Mouse (Mus musculus) T-helper 1 cell (primary cell): ENCODE results near the gene Dram1.

Source experiments
- in situ Hi-C: fragments of 300-600 bp; cut with MboI, MseI; formaldehyde crosslinking; loops from one replicate; pipeline ENCODE4 v1.15.1; 2025; ENCODE audit warnings: high pct_unique_total_duplicates

Gene Dram1

DNA sequence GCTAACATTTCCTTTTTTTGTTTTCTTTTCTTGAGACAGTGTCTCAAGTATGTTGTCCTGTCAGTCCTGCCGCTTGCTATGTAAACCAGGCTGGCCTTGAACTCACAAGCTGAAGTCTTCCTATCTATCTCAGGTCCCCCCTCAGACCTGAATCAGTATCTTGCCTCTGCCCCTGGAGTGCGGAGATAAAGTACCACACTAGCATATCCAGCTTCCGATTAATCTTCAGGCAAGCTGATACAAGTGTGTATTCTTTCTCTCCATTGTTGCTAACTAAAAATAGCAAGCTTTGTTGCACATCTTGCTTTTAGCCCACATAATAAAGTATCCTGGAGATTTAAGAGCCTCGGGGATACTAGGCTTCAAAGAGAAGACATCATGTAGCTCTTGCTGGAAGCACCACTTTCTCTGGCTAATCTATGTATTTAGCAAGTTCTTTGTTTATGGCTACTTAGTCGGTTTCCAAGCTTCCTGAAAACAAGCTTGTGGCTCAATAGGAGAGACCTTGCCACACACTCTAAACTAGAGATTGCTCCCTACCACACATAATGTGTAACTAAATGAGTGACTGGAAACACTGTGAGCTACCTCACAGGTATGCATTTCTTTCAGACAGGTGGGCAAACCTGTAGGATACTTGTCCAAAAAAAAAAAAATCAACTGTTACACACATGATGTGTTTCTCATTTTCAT, 27.3 kb downstream of the Dram1 start:
- in situ Hi-C loops = loop anchor here (10.0 kb wide), 1 partner anchor 233 kb away; no protein-coding TSS in a partner anchor

DNA sequence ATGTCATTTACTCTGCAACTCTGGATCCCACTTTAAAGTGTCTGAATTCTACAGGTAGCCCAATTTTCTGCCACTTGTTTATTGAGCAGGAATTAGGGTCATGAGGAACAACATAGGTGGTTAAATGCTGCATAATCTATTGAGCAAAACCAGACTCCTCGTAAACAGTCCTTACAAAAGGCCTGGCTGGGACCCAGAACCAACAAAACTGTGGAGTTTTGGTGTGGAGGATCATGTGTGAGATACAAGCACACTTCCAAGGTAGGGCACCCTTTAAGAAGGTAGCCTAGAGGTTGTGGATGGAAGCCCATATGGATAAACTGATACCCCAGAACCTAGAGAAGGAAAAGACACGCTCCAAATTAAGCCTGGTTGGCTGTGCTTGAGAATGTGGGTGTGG, 28.2 kb downstream of the Dram1 start:
- in situ Hi-C loops = loop anchor here (10.0 kb wide), 1 partner anchor 234 kb away; no protein-coding TSS in a partner anchor

- in situ Hi-C loops = loop anchor here (10.0 kb wide), 1 partner anchor 235 kb away; no protein-coding TSS in a partner anchor
Measured at GRCm38 (mm10) chr10:88349800-88350199, 29.1 kb downstream of the Dram1 start.

DNA sequence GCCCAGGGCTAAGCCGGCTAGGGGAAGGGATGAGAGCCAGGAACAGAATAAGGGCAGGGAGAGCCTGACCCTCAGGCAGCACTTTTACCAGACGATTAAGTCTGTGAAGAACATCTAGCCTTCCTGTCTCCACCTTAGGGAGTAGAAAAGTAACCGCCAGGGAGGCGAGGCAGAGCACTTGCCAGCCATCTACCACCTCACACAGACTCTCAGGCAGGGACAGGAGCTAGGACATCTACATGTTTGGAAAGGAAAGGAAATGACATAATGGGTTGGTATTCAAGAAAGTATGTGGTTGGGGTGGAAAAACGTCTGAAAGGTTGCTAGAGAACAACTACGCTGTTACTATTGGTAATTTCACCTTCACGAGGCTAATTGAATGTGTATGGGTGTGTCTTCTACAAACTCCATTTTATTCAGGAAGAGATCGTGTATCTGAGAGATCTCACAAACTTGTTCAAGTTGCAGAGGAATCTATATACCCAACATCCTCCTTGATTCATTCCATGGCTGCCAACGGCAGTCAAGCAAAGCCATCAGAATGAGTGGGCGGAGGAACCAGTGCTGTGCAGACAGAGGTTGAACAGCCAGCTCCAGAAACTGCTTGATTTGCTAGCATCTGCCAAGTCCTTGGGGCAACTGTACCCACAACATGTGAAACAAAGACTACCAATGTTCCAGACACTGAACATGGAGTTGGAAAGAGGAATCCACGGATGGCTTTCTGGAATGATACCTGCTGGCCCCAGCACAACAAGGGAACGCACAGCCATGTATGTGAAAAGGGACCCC, 32.2 kb downstream of the Dram1 start:
- in situ Hi-C loops = no loop called here

DNA sequence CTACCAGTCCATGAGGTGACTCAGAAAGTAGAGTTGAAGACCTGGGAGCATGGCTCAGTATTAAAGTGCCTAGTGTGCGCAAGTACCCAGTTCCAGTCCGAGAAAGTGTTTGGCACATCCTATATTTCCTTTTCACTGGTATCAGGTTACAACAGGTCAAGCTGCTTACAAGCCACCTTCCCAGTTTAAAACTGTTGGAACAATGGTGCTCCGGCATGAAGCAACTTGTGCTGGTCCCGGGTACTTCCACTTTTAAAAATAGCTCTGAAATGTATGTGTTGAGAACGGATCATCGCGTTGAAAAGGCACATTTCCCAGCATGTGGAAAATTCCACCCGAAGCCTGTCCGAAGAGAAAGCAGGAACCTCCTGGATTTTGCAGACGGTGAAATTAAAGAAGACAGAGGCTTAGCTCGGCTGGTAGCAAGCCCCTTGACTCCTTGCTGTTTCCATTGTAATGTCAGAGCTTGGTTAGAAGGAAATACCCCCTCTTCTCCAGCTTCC, 32.9 kb downstream of the Dram1 start:
- in situ Hi-C loops = no loop called here

- in situ Hi-C loops = no loop called here
Measured at GRCm38 (mm10) chr10:88341368-88341767, 37.5 kb downstream of the Dram1 start.

GRCm38 (mm10) chr10:88340660-88341059, 38.2 kb downstream of the Dram1 start:
- in situ Hi-C loops = no loop called here

- in situ Hi-C loops = no loop called here
Measured at GRCm38 (mm10) chr10:88330695-88331094, 48.2 kb downstream of the Dram1 start.

DNA sequence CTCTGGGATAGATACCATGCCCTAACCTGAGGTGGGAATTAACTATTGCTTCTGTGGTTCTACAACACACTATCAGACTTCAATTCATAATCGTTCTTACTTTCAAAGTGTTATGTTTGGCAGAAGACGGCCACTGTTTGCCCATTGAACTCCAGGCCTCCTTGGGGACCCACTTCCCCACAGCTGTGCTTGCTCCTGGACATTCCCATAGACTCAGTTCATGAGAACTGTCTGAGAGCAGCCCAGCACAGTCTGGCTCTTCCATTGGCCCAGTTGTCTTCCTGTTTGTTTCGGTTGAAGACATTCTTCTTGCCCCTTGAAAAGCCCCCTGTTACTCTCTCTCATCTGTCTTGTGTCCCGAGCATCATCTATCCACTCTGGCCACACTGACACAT, 50.8 kb downstream of the Dram1 start:
- in situ Hi-C loops = loop anchor here (10.0 kb wide), 1 partner anchor 1303 kb away; no protein-coding TSS in a partner anchor

DNA sequence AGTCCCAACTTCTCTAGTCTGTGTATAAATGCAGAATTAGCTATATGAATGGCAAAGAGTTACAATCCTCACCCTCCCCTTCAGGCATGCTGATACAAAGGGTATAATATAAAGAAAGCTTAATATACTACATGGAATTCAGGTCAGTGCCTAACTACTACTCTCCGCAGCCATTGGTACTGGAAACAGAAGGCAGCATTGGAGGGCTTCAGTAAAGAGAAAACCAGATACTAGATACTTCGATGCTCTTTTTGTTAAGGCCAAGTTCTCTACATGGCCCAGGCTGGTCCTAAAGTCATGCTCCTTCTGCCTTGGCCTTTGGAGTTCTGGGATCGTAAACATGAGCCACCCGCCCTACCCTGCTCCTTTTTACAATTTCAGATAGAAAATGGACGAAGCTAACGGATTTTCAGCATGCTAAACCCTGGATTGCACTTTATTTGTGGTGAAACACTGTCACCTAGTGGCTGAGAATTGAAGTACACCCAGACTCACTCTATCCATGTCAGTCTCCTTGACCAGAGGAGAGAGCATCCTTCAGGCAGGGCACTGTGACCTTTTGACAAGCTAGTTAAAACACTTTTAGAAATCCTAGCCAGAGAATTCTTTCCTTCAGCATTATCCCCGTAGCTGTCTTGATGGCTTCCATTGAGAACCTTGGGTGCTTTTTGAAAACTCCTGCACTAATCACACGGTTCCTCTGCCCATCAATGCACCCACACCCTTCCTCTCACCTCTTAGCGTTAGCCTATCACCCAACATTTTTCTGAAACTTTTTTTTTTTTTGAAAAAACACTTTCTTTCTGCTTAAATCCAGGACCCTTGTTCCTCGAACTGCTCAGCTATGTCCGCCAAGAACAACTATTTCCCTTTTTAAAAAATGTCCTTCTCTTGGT, 51.5 kb downstream of the Dram1 start:
- in situ Hi-C loops = loop anchor here (10.0 kb wide), 1 partner anchor 1303 kb away; no protein-coding TSS in a partner anchor

DNA sequence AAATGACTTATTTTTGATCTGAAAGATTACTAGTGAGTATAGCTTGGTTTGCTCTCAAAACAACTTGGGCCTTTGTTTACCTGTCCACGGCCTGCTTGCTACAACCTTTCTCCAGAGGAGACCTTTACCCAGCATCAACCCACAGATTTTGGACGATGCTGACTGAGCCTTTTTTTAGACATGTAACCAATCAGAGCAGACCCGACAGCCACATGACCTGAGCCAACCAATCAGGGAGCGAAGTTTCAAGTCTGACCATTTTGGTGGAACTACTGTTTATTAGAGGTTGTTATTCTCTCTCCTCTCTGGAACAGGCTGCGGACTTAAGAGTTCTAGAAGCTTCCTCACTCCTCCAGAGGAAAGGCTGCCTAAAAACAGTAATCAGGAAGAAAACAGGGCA, 57.1 kb downstream of the Dram1 start:
- in situ Hi-C loops = loop anchor here (10.0 kb wide), 1 partner anchor 1297 kb away; no protein-coding TSS in a partner anchor

- in situ Hi-C loops = loop anchor here (10.0 kb wide), 1 partner anchor 1296 kb away; no protein-coding TSS in a partner anchor
Measured at GRCm38 (mm10) chr10:88320714-88321416, 58.0 kb downstream of the Dram1 start.

DNA sequence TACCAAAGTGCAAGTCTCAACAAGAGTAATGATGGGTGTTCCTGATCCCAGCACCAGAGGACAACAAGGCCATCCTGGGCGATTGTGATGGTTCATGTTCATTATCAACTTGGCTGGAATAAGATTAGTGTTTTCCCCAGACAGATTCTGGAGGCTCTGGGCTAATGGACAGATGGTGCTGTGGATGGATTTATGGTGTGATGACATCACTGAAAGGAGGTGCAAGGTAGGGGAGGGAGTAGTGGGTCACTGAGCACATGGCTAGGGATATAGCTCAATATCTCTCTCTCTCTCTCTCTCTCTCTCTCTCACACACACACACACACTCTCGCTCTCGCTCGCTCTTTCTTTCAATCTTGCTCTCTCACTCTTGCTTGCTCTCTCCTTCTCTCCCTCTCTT, 60.7 kb downstream of the Dram1 start:
- in situ Hi-C loops = no loop called here

GRCm38 (mm10) chr10:88317151-88317550, 61.7 kb downstream of the Dram1 start:
- in situ Hi-C loops = no loop called here

- in situ Hi-C loops = no loop called here
Measured at GRCm38 (mm10) chr10:88314841-88315240, 64.0 kb downstream of the Dram1 start.

DNA sequence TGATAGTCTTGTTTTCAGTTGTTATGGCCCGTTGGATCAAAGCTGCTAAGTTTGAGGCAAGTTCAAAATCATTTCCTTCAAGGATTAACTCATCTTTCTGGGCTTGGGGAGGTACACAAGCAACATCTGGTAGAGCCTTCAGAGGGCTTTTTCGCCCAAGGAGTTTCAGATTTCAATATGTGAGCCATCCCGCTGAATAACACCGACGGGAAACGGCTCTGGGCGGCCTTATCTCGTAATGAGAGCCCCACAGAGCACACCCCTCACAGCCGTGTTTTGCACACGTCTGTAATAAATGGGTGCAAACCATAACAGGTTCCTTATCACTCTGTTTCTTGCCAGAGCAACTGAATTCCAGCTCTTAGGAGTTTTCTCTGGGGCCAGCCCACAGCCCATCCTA, 69.0 kb downstream of the Dram1 start:
- in situ Hi-C loops = loop anchor here (5.0 kb wide), 2 partner anchors 463 to 758 kb away; no protein-coding TSS in a partner anchor

DNA sequence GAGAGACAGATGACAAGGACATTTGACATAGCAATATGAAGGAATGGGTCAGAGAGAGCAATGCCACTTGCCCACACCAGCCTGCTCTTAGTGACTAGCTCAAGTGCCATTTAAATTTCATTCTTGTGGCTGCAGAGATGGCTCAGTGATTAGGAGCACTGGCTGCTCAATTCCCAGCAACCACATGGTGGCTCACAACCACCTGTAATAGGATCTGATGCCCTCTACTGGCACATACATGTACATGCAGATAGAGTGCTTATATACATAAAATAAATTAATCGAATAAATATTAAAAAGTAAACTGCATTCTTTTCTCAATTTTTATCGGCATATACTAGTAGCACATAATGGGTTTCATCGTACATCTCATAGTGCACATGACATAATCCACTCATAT, 72.6 kb downstream of the Dram1 start:
- in situ Hi-C loops = loop anchor here (5.0 kb wide), 2 partner anchors 459 to 754 kb away; no protein-coding TSS in a partner anchor

DNA sequence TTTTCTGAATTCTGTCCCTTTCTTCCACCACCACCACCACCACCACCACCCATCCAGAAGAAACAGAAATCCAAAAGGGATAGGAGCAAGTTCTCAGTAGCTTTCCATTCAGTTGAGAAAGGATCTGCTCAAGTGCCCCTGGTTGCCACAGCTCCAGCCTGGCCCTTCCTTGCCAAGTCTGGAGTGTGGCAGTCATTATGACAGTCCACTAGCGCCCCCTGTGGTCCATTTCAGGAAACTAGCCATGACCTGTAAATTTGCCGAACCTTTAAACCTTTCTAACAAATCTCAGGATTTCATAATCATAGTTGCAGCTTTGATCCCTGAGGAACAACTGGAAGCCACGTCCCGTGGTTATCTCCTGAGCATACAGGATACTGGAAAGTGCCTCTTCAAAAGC, 74.6 kb downstream of the Dram1 start:
- in situ Hi-C loops = no loop called here

DNA sequence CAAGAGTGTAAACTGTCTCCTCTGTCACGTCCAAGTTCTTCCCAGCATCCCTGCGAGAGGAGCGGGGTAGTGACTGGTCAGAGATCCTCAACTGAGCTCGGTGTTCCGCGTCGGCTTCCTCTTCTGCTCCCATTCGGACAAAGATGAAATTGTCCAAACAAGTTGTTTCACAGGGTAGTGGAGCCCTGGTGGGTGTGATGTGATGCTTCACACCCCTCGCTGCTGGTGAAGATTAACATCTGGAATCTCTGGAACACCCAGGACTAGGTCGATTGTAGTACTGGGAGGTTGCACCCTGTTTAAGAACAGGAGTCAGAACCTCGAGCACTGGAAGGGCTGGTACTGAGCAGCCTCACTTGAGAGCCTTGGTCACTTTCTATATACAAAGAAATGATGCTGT, 75.8 kb downstream of the Dram1 start:
- in situ Hi-C loops = no loop called here

DNA sequence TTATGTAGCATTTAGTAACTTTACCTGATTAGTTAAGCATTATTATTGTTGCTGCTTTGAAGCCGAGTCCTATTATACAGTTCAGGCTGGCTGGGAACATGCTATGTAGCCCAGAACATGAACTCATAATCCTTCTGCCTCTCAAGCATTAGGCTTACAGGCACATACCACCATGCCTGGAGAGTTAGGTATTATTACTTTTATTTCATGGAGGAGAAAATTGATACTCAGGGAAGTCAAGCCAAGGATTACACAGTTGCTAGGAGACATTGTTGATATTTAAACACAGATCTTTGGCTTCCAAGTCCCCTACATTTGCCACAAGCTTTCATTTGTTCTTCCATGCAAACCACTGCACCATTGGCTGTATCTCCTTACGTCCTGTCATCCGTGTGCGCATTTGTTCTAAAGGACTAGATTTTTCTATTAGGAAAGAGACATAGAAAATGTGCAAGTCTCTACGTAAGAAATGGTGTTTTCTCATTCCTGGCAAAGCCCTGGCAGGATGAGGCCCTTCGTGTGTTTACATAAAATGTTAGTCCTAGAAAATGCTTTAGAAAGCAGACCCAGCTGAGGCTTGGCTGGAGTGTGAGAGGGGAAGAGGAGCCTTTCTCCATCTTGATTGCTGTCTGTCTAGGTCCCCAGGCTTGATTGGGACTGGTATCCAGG, 76.9 kb downstream of the Dram1 start:
- in situ Hi-C loops = no loop called here
